Mouse (Mus musculus) lung, postnatal 0 days (tissue): Measurements from ENCODE around the gene Abhd2.

Source experiments
- CTCF ChIP-seq: IDR thresholded peaks from 2 replicates; pipeline ENCODE4 v1.5.1; 2016; ENCODE audit warnings: antibody characterized with exemption, mild to moderate bottlenecking
- EP300 ChIP-seq: IDR thresholded peaks from 2 replicates; pipeline ENCODE4 v1.6.1; 2016; ENCODE audit warnings: antibody characterized with exemption, mild to moderate bottlenecking, control low read depth

DNA sequence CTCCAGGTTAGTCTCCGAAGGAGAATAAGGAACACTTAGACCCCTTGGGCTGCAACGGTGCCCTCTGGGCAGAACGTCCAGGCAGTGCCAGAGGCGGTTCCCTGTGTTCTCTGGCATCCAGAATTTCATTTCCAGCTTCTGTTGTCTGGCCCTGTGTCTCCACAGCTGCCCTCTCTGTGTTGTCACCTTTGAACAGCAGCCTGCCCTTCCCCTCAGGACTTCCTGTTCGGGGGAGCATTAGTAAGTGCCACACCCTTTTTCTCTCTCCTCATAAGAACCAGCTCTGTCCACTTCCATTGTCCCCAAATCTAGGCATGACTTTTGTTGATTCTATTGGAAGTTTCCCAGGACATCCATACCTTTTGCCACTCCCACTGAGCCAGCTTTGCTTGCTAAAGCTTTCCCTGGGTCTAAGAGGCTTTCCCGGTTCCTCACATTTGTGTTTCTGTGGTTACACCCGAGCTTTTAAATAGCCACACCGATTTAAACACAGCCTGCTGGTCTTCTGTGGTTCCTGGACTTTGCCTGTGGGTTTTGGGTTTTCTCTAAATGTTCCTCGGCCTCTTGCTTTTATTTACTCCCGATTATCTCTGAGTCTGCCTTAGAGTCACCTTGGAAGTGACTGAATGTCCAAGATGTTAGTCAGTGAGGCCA lies 6.5 kb downstream of the Abhd2 start:
- no peak for TF ChIP-seq CTCF
- peak; percentile 88 for TF ChIP-seq EP300
